ENCODE assay signal across 8 mouse cellular contexts in the genomic region with DNA sequence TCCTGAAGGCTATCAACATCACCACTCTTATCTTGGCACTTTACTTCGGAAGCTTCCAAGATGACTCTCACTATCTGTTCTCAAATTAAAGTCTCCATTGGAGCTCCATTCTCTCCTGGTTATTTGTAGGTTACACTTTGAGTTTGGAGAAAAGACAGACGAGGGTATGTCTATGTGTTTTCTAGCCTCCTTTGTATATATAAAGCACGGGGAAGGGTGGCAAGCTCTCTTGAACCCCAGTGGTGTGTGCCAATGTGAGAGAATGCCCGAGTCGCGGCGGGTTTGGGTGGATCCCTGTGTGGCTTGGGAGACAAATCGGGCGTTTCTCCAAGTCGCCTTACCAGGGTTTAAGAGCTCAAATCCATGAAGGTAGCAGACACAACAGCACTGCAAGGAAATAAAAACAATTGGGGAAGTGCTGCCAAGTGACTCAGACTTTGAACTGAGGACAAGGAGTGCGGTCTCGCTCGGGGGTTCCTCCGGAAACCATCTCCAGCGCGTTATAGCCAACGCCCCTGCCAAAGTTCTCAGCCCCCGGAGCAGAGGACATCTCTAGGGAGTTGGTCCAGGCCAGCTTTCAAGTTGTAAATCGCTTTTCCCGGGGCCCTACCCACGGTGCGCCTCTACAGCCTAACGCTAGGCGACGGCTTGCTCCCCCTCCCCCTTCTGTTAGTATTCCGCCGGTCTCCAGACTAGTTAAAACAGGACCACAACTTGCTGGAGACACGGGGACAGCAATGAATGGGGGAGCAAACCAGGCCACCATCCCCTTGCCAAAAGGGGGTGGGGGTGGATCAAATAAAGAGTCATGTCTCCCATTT. TPM values are rescaled to one million over a fixed set of nuclear protein-coding genes. Genes with fewer than 3 reads are reported as not detected.
DNase-seq lines count a peak whose midpoint lies in the region; ATAC-seq and TF ChIP-seq lines count a peak whose summit lies in the region.

No protein-coding gene starts in this region.

- under 1% methylated on average over 28 of the region's 28 CpGs for WGBS in hindbrain, embryonic 15.5 days

- TF ChIP-seq CTCF in cortical plate, adult 2 months (IDR thresholded peaks at IDR 0.05; ENCODE audit: extremely low read depth, insufficient read depth, low read length), result no peak

- no peaks in the 10 kb centered on the region for H3K36me3 ChIP-seq in hindbrain, embryonic 15.5 days
- H3K36me3 ChIP-seq in megakaryocyte, embryonic 14.5 days (replicated peaks; ENCODE audit: low read length), result no peaks in the 10 kb centered on the region

- no peaks in the 10 kb centered on the region for H3K9me3 ChIP-seq in hindbrain, embryonic 15.5 days
- no peaks in the 10 kb centered on the region for H3K9me3 ChIP-seq in megakaryocyte, embryonic 14.5 days

- no peaks in the 10 kb centered on the region for H3K27me3 ChIP-seq in hindbrain, embryonic 15.5 days
- peaks cover 78% of the 10 kb centered on the region for H3K27me3 ChIP-seq in megakaryocyte, embryonic 14.5 days (replicated peaks)

- H3K4me3 ChIP-seq in cortical plate, adult 2 months (ENCODE audit: insufficient read depth, low read length), result peak overlapping the region; percentile 96
- peak overlapping the region; percentile 91 for H3K4me3 ChIP-seq in hindbrain, embryonic 15.5 days
- H3K4me3 ChIP-seq in megakaryocyte, embryonic 14.5 days (replicated peaks), result peak overlapping the region; percentile 91

- TF ChIP-seq POLR2A in cortical plate, adult 2 months (IDR thresholded peaks at IDR 0.05; ENCODE audit: extremely low read depth, insufficient read depth, low read length), result no peak

- peak overlapping the region; percentile 97 for H3K27ac ChIP-seq in cortical plate, adult 2 months (ENCODE audit: insufficient read depth, low read length)
- H3K27ac ChIP-seq in hindbrain, embryonic 15.5 days (replicated peaks), result peak overlapping the region; percentile 93

- H3K4me1 ChIP-seq in cortical plate, adult 2 months (ENCODE audit: control insufficient read depth, insufficient read depth, low read length), result peaks cover 1% of the 10 kb centered on the region; the same call in 1 of the 2 replicates
- peaks cover 26% of the 10 kb centered on the region for H3K4me1 ChIP-seq in hindbrain, embryonic 15.5 days (replicated peaks)
- H3K4me1 ChIP-seq in megakaryocyte, embryonic 14.5 days, result peaks cover 37% of the 10 kb centered on the region

- no peak for ATAC-seq in hindbrain, embryonic 15.5 days (ENCODE audit: low FRiP score, low read depth)

- peak overlapping the region; percentile 71 for H3K4me2 ChIP-seq in hindbrain, embryonic 15.5 days

- DNase-seq in Muller cell, postnatal 12 days (ENCODE audit: inconsistent ontology term), result peak; percentile 73
- peak; percentile 61 for DNase-seq in gastrocnemius, postnatal 14 days
- peak; percentile 66 to 79 for DNase-seq in left cerebral cortex, postnatal 14 days (ENCODE audit: low spot score in 2 of 2)
- peak; percentile 66 for DNase-seq in right cerebral cortex, postnatal 4 days
- DNase-seq in thymus, postnatal 0 days (ENCODE audit: low spot score), result no peak

- peak overlapping the region; percentile 75 for H3K9ac ChIP-seq in hindbrain, embryonic 15.5 days

- intact Hi-C loops in gastrocnemius, postnatal 14 days (cut with DNase I; ENCODE audit: low total_unique reads), result no loop called here
- intact Hi-C loops in left cerebral cortex, postnatal 14 days (cut with DNase I), result loop anchor here (10.0 kb wide), 2 partner anchors 1441 to 1521 kb away; no protein-coding TSS in a partner anchor

RNA-seq across cellular contexts. Expression of a gene that starts 1.8 kb away (rescaled TPM):
- polyA plus RNA-seq in cortical plate, adult 2 months (2012; rRNA removed), result 23.8 and 26.1 TPM in 2 replicates
- total RNA-seq in gastrocnemius, postnatal 14 days (2021), result 10 to 100 TPM in 1 of 2 experiments, 1 to 10 TPM in 1; 6.3 to 10.9 TPM
- 24.7 and 26.9 TPM in 2 replicates for polyA plus RNA-seq in hindbrain, embryonic 15.5 days (2015; fragmentation: Nextera tagmentation; extraction: Ambion mirVana)
- 10 to 100 TPM; 66.4 to 70.3 TPM for total RNA-seq in left cerebral cortex, postnatal 14 days (2021)
- polyA plus RNA-seq in megakaryocyte, embryonic 14.5 days (2012; ENCODE audit: insufficient read depth, low replicate concordance), result 0.26 TPM in 1 of 2 replicates, not detected in the other
- polyA plus RNA-seq in thymus, postnatal 0 days (2015; fragmentation: Nextera tagmentation; extraction: Ambion mirVana), result 0.77 and 0.86 TPM in 2 replicates

Comparison
In these comparisons a context has a peak if more than half of its experiments do, and no peak if none do; other contexts are left out.
1. RNA of a gene that starts 1.8 kb away (polyA plus RNA-seq): 24.7 to 26.9 TPM in hindbrain, embryonic 15.5 days and 23.8 to 26.1 TPM in cortical plate, adult 2 months; 0.77 to 0.86 TPM in thymus, postnatal 0 days and 0.26 TPM in megakaryocyte, embryonic 14.5 days; every median in the first group is over 10 times any median in the second.
2. Peak in every context shown above with its lines, with median percentiles within 50 percentile points of each other: H3K4me3 ChIP-seq.